Mouse (Mus musculus): ENCODE data around the gene Ralgps1. TPM values are rescaled to one million over a fixed set of nuclear protein-coding genes. Genes with fewer than 3 reads are reported as not detected.

The Ralgps1 gene
- polyA plus RNA-seq, 1 experiment from 2014 or later: 5.0 TPM

DNA sequence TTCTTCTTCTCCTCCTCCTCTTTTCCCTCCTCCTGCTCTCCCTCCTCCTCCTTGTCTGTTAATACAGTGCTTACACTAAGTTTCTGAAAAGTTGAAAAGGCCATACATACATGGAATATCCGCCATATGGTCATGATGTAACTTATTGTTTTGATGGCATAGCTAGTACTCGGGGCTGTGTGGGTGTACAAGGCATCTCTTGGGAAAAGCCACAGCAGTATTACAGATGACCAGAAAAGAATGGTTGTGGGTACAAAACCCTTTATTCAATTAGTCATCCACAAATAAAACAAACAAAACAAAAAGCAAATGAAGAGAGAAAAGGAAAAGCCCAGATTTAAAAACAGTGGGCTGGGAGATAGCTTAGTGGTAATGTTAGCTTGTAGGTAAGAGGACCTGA lies 90.8 kb downstream of the Ralgps1 start:
- ATAC-seq (ENCODE audit: insufficient number of reproducible peaks, low FRiP score, low TSS enrichment, low read depth): no peak
- no peaks in the 10 kb centered on the region for H3K9me3 ChIP-seq (ENCODE audit: control insufficient read depth, low read length)
- no peaks in the 10 kb centered on the region for H3K27me3 ChIP-seq (ENCODE audit: control insufficient read depth, insufficient read depth, low read length)
- no peak overlapping the region for H3K4me2 ChIP-seq (ENCODE audit: low read depth, severe bottlenecking)
- H3K36me3 ChIP-seq (ENCODE audit: control insufficient read depth, insufficient read depth, low read length): no peaks in the 10 kb centered on the region
- whole genome bisulfite sequencing: 84% methylated on average over 2 of the region's 2 CpGs
- no peak overlapping the region for H3K9ac ChIP-seq (ENCODE audit: low read length)
- H3K4me1 ChIP-seq (ENCODE audit: control insufficient read depth, insufficient read depth, low read length): no peaks in the 10 kb centered on the region
- no peak overlapping the region for H3K27ac ChIP-seq (replicated peaks; ENCODE audit: low read depth, low read length)
- H3K4me3 ChIP-seq (ENCODE audit: low read depth, low read length): no peak overlapping the region
- DNase-seq (ENCODE audit: low spot score): no peak

DNA sequence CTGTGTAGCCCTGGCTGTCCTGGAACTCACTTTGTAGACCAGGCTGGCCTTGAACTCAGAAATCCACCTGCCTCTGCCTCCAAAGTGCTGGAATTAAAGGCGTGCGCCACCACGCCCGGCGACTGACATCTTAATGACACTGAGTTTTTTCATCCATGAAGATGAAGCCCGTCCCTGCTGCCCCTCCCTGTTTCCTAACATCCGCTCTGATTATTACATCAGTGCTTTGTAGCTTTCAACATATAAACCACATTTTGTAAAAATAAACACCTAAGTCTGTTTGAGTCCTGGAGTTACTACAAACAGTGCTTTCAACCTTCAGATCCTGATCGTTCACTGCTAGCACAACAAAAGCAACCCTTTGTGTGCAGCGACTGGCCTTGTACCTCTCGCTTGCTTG lies 91.5 kb downstream of the Ralgps1 start:
- Histone ChIP-seq H3K4me1 (ENCODE audit: control insufficient read depth, insufficient read depth, low read length) (no peaks in the 10 kb centered on the region), H3K4me3 (ENCODE audit: low read depth, low read length) (no peak overlapping the region), H3K36me3 (ENCODE audit: control insufficient read depth, insufficient read depth, low read length) (no peaks in the 10 kb centered on the region), H3K27ac (replicated peaks; ENCODE audit: low read depth, low read length) (no peak overlapping the region), H3K4me2 (ENCODE audit: low read depth, severe bottlenecking) (no peak overlapping the region), H3K9me3 (ENCODE audit: control insufficient read depth, low read length) (no peaks in the 10 kb centered on the region), H3K27me3 (ENCODE audit: control insufficient read depth, insufficient read depth, low read length) (no peaks in the 10 kb centered on the region), H3K9ac (ENCODE audit: low read length) (no peak overlapping the region)
- WGBS: 94% methylated on average over 10 of the region's 10 CpGs
- ATAC-seq (ENCODE audit: insufficient number of reproducible peaks, low FRiP score, low TSS enrichment, low read depth) (no peak), DNase-seq (ENCODE audit: low spot score) (no peak)

- Histone ChIP-seq H3K27me3 (ENCODE audit: control insufficient read depth, insufficient read depth, low read length) (no peaks in the 10 kb centered on the region), H3K36me3 (ENCODE audit: control insufficient read depth, insufficient read depth, low read length) (no peaks in the 10 kb centered on the region), H3K9ac (ENCODE audit: low read length) (no peak overlapping the region), H3K4me3 (ENCODE audit: low read depth, low read length) (no peak overlapping the region), H3K4me1 (ENCODE audit: control insufficient read depth, insufficient read depth, low read length) (no peaks in the 10 kb centered on the region), H3K27ac (replicated peaks; ENCODE audit: low read depth, low read length) (no peak overlapping the region), H3K4me2 (ENCODE audit: low read depth, severe bottlenecking) (no peak overlapping the region), H3K9me3 (ENCODE audit: control insufficient read depth, low read length) (no peaks in the 10 kb centered on the region)
- no peak for ATAC-seq (ENCODE audit: insufficient number of reproducible peaks, low FRiP score, low TSS enrichment, low read depth)
- 93% methylated on average over 12 of the region's 12 CpGs for WGBS
- no peak for DNase-seq (ENCODE audit: low spot score)
Observed at GRCm38 (mm10) chr2:33274719-33275490, 96.4 kb downstream of the Ralgps1 start.

DNA sequence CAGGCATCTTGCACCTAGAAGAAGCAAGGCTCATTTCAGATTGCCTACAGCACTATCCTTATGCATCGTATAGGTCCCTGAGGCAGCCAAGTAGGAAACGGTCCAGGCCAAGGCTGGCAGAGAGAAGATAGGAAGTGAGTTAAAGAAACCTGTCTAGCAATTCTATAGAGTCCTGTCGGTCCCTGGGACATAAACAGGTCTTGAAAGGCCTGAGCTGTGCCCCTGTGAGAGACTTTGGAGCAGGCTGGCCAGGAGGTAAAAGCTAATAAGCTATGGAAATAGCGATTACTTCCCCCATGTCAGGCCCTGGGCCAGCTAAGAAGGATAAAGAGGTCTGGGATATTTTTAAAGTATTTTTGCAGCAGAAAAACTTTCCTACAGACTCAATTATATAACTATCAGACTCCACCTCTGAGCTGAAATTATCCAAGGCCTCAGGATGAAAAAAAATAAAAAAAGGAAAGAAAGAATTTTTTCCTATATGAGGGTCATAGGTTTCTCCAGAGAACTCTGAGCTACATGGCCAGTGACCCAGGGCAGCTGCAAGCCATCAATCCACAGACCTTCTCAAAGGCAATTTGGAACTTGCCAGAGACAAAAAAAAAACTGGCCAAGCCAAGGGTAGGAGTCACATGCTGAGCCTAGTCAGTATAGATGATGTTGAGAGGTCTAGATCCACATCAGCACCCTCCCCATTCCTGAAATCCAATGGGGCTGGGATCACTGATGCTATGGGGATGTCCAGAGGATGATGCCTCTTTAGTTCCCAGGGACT lies 98.4 kb downstream of the Ralgps1 start:
- Histone ChIP-seq H3K36me3 (ENCODE audit: control insufficient read depth, insufficient read depth, low read length) (no peaks in the 10 kb centered on the region), H3K27me3 (ENCODE audit: control insufficient read depth, insufficient read depth, low read length) (no peaks in the 10 kb centered on the region), H3K4me1 (ENCODE audit: control insufficient read depth, insufficient read depth, low read length) (no peaks in the 10 kb centered on the region), H3K9ac (ENCODE audit: low read length) (no peak overlapping the region), H3K27ac (replicated peaks; ENCODE audit: low read depth, low read length) (no peak overlapping the region), H3K4me3 (ENCODE audit: low read depth, low read length) (no peak overlapping the region), H3K4me2 (ENCODE audit: low read depth, severe bottlenecking) (no peak overlapping the region), H3K9me3 (ENCODE audit: control insufficient read depth, low read length) (no peaks in the 10 kb centered on the region)
- ATAC-seq (ENCODE audit: insufficient number of reproducible peaks, low FRiP score, low TSS enrichment, low read depth): no peak
- WGBS: 72% methylated on average over 4 of the region's 4 CpGs
- no peak for DNase-seq (ENCODE audit: low spot score)

- WGBS: 85% methylated on average over 1 of the region's 1 CpGs
- H3K4me2 ChIP-seq (ENCODE audit: low read depth, severe bottlenecking): no peak overlapping the region
- H3K4me1 ChIP-seq (ENCODE audit: control insufficient read depth, insufficient read depth, low read length): no peaks in the 10 kb centered on the region
Observed at GRCm38 (mm10) chr2:33271511-33271910, 99.8 kb downstream of the Ralgps1 start.

GRCm38 (mm10) chr2:33270569-33270968 lies 100.7 kb downstream of the Ralgps1 start:
- H3K36me3 ChIP-seq (ENCODE audit: control insufficient read depth, insufficient read depth, low read length): no peaks in the 10 kb centered on the region
- no peak overlapping the region for H3K4me3 ChIP-seq (ENCODE audit: low read depth, low read length)
- WGBS: 91% methylated on average over 2 of the region's 2 CpGs
- no peak for DNase-seq (ENCODE audit: low spot score)
- H3K4me1 ChIP-seq (ENCODE audit: control insufficient read depth, insufficient read depth, low read length): no peaks in the 10 kb centered on the region
- no peak overlapping the region for H3K27ac ChIP-seq (replicated peaks; ENCODE audit: low read depth, low read length)
- no peaks in the 10 kb centered on the region for H3K27me3 ChIP-seq (ENCODE audit: control insufficient read depth, insufficient read depth, low read length)
- no peak overlapping the region for H3K4me2 ChIP-seq (ENCODE audit: low read depth, severe bottlenecking)
- no peaks in the 10 kb centered on the region for H3K9me3 ChIP-seq (ENCODE audit: control insufficient read depth, low read length)
- H3K9ac ChIP-seq (ENCODE audit: low read length): no peak overlapping the region
- no peak for ATAC-seq (ENCODE audit: insufficient number of reproducible peaks, low FRiP score, low TSS enrichment, low read depth)

More at GRCm38 (mm10) chr2:33271511-33271910, 99.8 kb downstream of the Ralgps1 start:
- Histone ChIP-seq H3K4me3 (ENCODE audit: low read depth, low read length) (no peak overlapping the region), H3K27me3 (ENCODE audit: control insufficient read depth, insufficient read depth, low read length) (no peaks in the 10 kb centered on the region), H3K36me3 (ENCODE audit: control insufficient read depth, insufficient read depth, low read length) (no peaks in the 10 kb centered on the region), H3K27ac (replicated peaks; ENCODE audit: low read depth, low read length) (no peak overlapping the region), H3K9ac (ENCODE audit: low read length) (no peak overlapping the region), H3K9me3 (ENCODE audit: control insufficient read depth, low read length) (no peaks in the 10 kb centered on the region)
- DNase-seq (ENCODE audit: low spot score) (no peak), ATAC-seq (ENCODE audit: insufficient number of reproducible peaks, low FRiP score, low TSS enrichment, low read depth) (no peak)

DNA sequence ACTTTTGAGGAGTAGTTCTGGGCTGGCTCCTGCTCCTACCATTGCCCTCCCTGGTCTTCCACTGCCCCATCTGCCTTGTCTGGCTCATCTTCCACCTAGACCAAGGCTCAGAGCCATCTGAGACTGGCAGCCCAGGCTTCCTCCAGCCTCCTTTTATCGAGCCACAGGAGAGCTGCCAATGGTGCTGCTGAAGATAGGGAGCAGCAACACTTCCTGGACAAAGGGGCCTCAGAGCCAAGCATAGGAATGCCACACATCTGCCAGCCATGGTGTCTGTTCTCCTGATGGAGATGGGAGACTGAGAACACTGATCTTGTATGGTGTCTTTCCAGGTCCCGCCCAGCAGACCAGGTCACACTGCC lies 102.2 kb downstream of the Ralgps1 start:
- Histone ChIP-seq H3K36me3 (ENCODE audit: control insufficient read depth, insufficient read depth, low read length) (no peaks in the 10 kb centered on the region), H3K27ac (replicated peaks; ENCODE audit: low read depth, low read length) (no peak overlapping the region), H3K4me2 (ENCODE audit: low read depth, severe bottlenecking) (no peak overlapping the region), H3K9ac (ENCODE audit: low read length) (no peak overlapping the region), H3K4me3 (ENCODE audit: low read depth, low read length) (no peak overlapping the region), H3K27me3 (ENCODE audit: control insufficient read depth, insufficient read depth, low read length) (no peaks in the 10 kb centered on the region), H3K9me3 (ENCODE audit: control insufficient read depth, low read length) (no peaks in the 10 kb centered on the region), H3K4me1 (ENCODE audit: control insufficient read depth, insufficient read depth, low read length) (no peaks in the 10 kb centered on the region)
- 91% methylated on average over 2 of the region's 2 CpGs for WGBS
- ATAC-seq (ENCODE audit: insufficient number of reproducible peaks, low FRiP score, low TSS enrichment, low read depth): no peak
- DNase-seq (ENCODE audit: low spot score): no peak

DNA sequence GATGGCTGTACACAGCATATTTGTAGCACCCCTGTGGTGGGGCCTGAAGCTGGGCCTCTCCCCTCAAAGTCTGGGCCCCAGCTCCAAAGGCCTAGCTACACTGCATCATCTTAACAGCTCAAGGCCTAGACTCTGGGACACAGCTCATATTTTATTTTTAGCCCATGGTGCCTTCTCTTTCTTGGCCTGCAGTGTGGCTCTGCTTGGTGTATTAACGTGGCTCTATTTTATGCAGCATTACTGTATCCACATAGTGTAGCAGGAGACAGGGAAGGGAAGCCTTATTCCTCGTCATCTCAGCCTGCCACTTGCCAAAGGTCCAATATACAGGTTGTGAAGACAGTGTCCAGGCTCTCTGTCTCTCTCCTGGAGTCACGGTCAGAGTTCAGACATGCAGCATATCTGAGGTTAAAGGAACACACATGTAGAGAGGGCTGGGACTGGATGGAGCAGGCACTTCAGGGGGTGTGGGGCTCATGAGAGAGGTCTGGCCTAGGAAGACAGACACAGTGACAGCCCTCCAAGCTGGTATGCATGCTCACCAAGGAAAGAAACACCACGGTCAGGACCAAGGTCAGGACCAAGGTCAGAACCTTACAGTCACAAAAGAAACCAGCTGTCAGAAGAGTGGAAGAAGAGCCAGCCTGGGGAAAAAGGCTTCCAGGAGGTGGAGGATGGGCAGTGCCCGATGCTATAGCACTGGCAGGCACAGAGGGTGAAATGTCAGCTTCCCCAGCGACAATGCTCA lies 102.7 kb downstream of the Ralgps1 start:
- Histone ChIP-seq H3K27ac (replicated peaks; ENCODE audit: low read depth, low read length) (no peak overlapping the region), H3K4me1 (ENCODE audit: control insufficient read depth, insufficient read depth, low read length) (no peaks in the 10 kb centered on the region), H3K4me3 (ENCODE audit: low read depth, low read length) (no peak overlapping the region), H3K4me2 (ENCODE audit: low read depth, severe bottlenecking) (no peak overlapping the region), H3K9ac (ENCODE audit: low read length) (no peak overlapping the region), H3K9me3 (ENCODE audit: control insufficient read depth, low read length) (no peaks in the 10 kb centered on the region), H3K36me3 (ENCODE audit: control insufficient read depth, insufficient read depth, low read length) (no peaks in the 10 kb centered on the region), H3K27me3 (ENCODE audit: control insufficient read depth, insufficient read depth, low read length) (no peaks in the 10 kb centered on the region)
- no peak for ATAC-seq (ENCODE audit: insufficient number of reproducible peaks, low FRiP score, low TSS enrichment, low read depth)
- no peak for DNase-seq (ENCODE audit: low spot score)
- WGBS: 75% methylated on average over 6 of the region's 6 CpGs
